Mouse (Mus musculus): ENCODE data around the gene Lamc1.

DNA sequence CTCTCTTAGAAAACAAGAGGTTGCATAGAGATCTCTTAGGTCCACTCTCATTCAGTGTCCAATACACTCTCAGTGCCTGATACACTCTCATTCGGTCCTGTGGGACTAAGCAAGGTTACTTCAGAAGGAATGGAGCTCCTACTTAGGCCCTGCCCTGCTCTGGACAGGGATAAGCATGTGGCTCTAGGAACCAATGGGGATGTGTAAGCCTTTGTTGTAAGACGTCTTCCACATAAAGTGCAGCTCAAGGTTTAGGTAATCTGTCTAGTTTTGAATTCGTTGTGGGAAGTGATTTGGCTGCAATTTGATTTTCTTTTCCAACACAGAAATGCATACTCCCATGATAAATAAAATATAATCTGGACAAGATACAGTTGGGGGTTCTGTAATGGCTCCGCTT lies 152.4 kb downstream of the Lamc1 start:
- TF ChIP-seq CTCF (IDR thresholded peaks at IDR 0.05; ENCODE audit: low read depth) (no peak), EP300 (optimal IDR thresholded peaks at IDR 0.05) (no peak)

All from stomach, postnatal 0 days (tissue).